ENCODE assay signal across 11 mouse cellular contexts in the genomic region with DNA sequence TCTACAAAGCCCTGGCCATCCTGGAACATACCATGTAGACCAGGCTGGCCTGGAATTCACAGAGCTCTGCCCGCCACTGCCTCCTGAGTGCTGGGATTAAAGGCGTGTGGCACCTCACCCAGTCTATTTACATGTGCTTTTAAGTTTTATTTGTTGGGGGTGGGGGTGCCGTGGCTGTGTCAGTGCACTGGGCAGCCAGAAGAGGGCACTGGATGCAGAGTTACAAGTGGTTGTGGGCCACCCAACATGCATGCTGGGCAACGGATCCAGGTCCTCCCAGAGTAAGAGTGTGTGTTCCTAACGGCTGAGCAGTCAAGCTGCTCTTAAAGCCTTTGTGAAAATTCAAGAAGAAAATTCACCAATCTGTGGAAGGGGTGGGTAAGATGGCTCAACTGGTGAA. TPM values are rescaled to one million over a fixed set of nuclear protein-coding genes. Genes with fewer than 3 reads are reported as not detected.
A peak's percentile ranks its signal among the peaks of the same experiment; 100 is the strongest.
DNase-seq lines count a peak whose midpoint lies in the region; ATAC-seq and TF ChIP-seq lines count a peak whose summit lies in the region.
"Had no signal": no experiment of that assay in that cellular context is flagged by ENCODE, and none has a peak within 500 bp of the region (broad histone marks: within the 10 kb centered on the region; RNA-seq: fewer than 3 reads in every experiment).

No protein-coding gene starts in this region.

- no peak overlapping the region for H3K4me3 ChIP-seq in hindbrain, postnatal 0 days (ENCODE audit: low read length)
- H3K4me3 ChIP-seq in hindbrain, embryonic 13.5 days: no peak overlapping the region
- no peak overlapping the region for H3K4me3 ChIP-seq in lung, postnatal 0 days (ENCODE audit: low read depth, low read length)

- H3K4me1 ChIP-seq in hindbrain, postnatal 0 days (ENCODE audit: insufficient read depth, low read length): no peaks in the 10 kb centered on the region
- H3K4me1 ChIP-seq in hindbrain, embryonic 13.5 days (replicated peaks): peaks cover 8% of the 10 kb centered on the region; the same call in 1 of the 2 replicates
- H3K4me1 ChIP-seq in lung, postnatal 0 days (ENCODE audit: insufficient read depth, low read depth, low read length): no peaks in the 10 kb centered on the region

- no peak for TF ChIP-seq EP300 in lung, postnatal 0 days (IDR thresholded peaks at IDR 0.05)

- DNase-seq in hindbrain, postnatal 0 days (ENCODE audit: low spot score): no peak
- peak; percentile 7 for DNase-seq in lung, postnatal 36 days
- DNase-seq in lung, postnatal 0 days (ENCODE audit: low spot score): no peak
- DNase-seq in NIH3T3 (ENCODE audit: low read depth): peak; percentile 32
- DNase-seq in retina, postnatal 1 day: peak; percentile 30
- DNase-seq in urinary bladder, postnatal 10 days (ENCODE audit: low spot score): no peak
- no peak for DNase-seq in heart, postnatal 25 days (ENCODE audit: low spot score)
- DNase-seq: adrenal gland, adult 2 months; heart, adult 18-20 months; left cerebral cortex, postnatal 4 days had no signal

- H3K4me2 ChIP-seq in hindbrain, postnatal 0 days (ENCODE audit: low read depth, low read length): no peak overlapping the region
- H3K4me2 ChIP-seq in hindbrain, embryonic 13.5 days: no peak overlapping the region
- no peak overlapping the region for H3K4me2 ChIP-seq in lung, postnatal 0 days (replicated peaks; ENCODE audit: low read depth, low read length)

- no peak for ATAC-seq in hindbrain, postnatal 0 days
- ATAC-seq in hindbrain, embryonic 13.5 days (ENCODE audit: low FRiP score): no peak
- no peak for ATAC-seq in lung, postnatal 0 days

- 68% methylated on average over 5 of the region's 5 CpGs for WGBS in hindbrain, postnatal 0 days
- 76% methylated on average over 5 of the region's 5 CpGs for WGBS in hindbrain, embryonic 13.5 days
- WGBS in lung, postnatal 0 days: 55% methylated on average over 5 of the region's 5 CpGs

- H3K27me3 ChIP-seq in hindbrain, postnatal 0 days (ENCODE audit: insufficient read depth, low read length): no peaks in the 10 kb centered on the region
- no peaks in the 10 kb centered on the region for H3K27me3 ChIP-seq in hindbrain, embryonic 13.5 days
- no peaks in the 10 kb centered on the region for H3K27me3 ChIP-seq in lung, postnatal 0 days (replicated peaks; ENCODE audit: insufficient read depth, low read length)

- H3K9ac ChIP-seq in hindbrain, postnatal 0 days (replicated peaks; ENCODE audit: low read length): no peak overlapping the region
- no peak overlapping the region for H3K9ac ChIP-seq in hindbrain, embryonic 13.5 days
- no peak overlapping the region for H3K9ac ChIP-seq in lung, postnatal 0 days (replicated peaks; ENCODE audit: low read depth)

- no peaks in the 10 kb centered on the region for H3K36me3 ChIP-seq in hindbrain, postnatal 0 days (ENCODE audit: insufficient read depth, low read length)
- H3K36me3 ChIP-seq in hindbrain, embryonic 13.5 days: no peaks in the 10 kb centered on the region
- no peaks in the 10 kb centered on the region for H3K36me3 ChIP-seq in lung, postnatal 0 days (ENCODE audit: insufficient read depth, low read length)

- peak; percentile 12; the same call in 1 of the 2 replicates for TF ChIP-seq CTCF in hindbrain, postnatal 0 days (IDR thresholded peaks at IDR 0.05; ENCODE audit: low read depth)
- TF ChIP-seq CTCF in lung, postnatal 0 days (IDR thresholded peaks at IDR 0.05): no peak

- intact Hi-C loops in heart, postnatal 25 days (cut with DNase I): no loop called here

- H3K9me3 ChIP-seq in hindbrain, postnatal 0 days (ENCODE audit: low read length): no peaks in the 10 kb centered on the region
- no peaks in the 10 kb centered on the region for H3K9me3 ChIP-seq in hindbrain, embryonic 13.5 days
- H3K9me3 ChIP-seq in lung, postnatal 0 days (ENCODE audit: low read length): no peaks in the 10 kb centered on the region

- no peak overlapping the region for H3K27ac ChIP-seq in hindbrain, postnatal 0 days
- no peak overlapping the region for H3K27ac ChIP-seq in hindbrain, embryonic 13.5 days
- no peak overlapping the region for H3K27ac ChIP-seq in lung, postnatal 0 days (ENCODE audit: low read length)

RNA-seq across cellular contexts. Expression of a gene that starts 50.4 kb away (rescaled TPM):
- total RNA-seq in hindbrain, postnatal 0 days (2014; rRNA removed): 7.0 and 7.5 TPM in 2 replicates
- 17.9 and 18.9 TPM in 2 replicates for polyA plus RNA-seq in hindbrain, postnatal 0 days (2015; fragmentation: Nextera tagmentation; extraction: Ambion mirVana)
- 20.7 and 21.4 TPM in 2 replicates for polyA plus RNA-seq in hindbrain, embryonic 13.5 days (2015; fragmentation: Nextera tagmentation; extraction: Ambion mirVana)
- 12.9 and 13.6 TPM in 2 replicates for polyA plus RNA-seq in lung, postnatal 0 days (2015; fragmentation: Nextera tagmentation; extraction: Ambion mirVana)
- total RNA-seq in heart, postnatal 25 days (2021): 1 to 10 TPM; 8.8 to 9.9 TPM

RNA-seq across cellular contexts. Expression of a gene that starts 52.5 kb away (rescaled TPM):
- total RNA-seq in hindbrain, postnatal 0 days (2014; rRNA removed): 132 and 137 TPM in 2 replicates
- polyA plus RNA-seq in hindbrain, postnatal 0 days (2015; fragmentation: Nextera tagmentation; extraction: Ambion mirVana): 20.2 and 20.7 TPM in 2 replicates
- polyA plus RNA-seq in hindbrain, embryonic 13.5 days (2015; fragmentation: Nextera tagmentation; extraction: Ambion mirVana): 26.0 and 27.2 TPM in 2 replicates
- polyA plus RNA-seq in lung, postnatal 0 days (2015; fragmentation: Nextera tagmentation; extraction: Ambion mirVana): 6.6 and 8.5 TPM in 2 replicates
- total RNA-seq in heart, postnatal 25 days (2021): 1 to 10 TPM; 7.7 to 8.8 TPM

Comparison
In these comparisons a context has a peak if more than half of its experiments do, and no peak if none do; other contexts are left out.
1. DNase-seq: peak in lung, postnatal 36 days (single experiment), NIH3T3 (single experiment) and retina, postnatal 1 day (single experiment); none in hindbrain, postnatal 0 days (single experiment), lung, postnatal 0 days (single experiment), urinary bladder, postnatal 10 days (single experiment) and heart, postnatal 25 days (single experiment).